Mouse (Mus musculus) hindbrain, embryonic 11.5 days (tissue): ENCODE measurements around the gene Pacrg. TPM values are rescaled to one million over a fixed set of nuclear protein-coding genes. Genes with fewer than 3 reads are reported as not detected.

Source experiments
- ATAC-seq: fragments of 200-750 bp; cut with Nextera tagmentation; 2 replicates; pipeline ENCODE4 v1.8.0; 2017; ENCODE audit warnings: mild to moderate bottlenecking, moderate TSS enrichment, moderate library complexity; ENCODE audit not compliant: low FRiP score
- DNase-seq: peaks from one replicate; pipeline ENCODE4 v3.0.0-alpha.2; 2015; ENCODE audit warnings: low spot score
- H3K27ac ChIP-seq: fragments of 300-500 bp; sonication (generic); 2 replicates; pipeline ENCODE4 v1.5.1; 2014; ENCODE audit warnings: mild to moderate bottlenecking, low read depth, low read length
- H3K27me3 ChIP-seq: fragments of 300-500 bp; sonication (generic); 2 replicates; pipeline ENCODE4 v1.6.1; 2014; ENCODE audit warnings: mild to moderate bottlenecking, low read length, moderate library complexity, mixed read lengths; ENCODE audit not compliant: control insufficient read depth, insufficient read depth
- H3K36me3 ChIP-seq: fragments of 300-500 bp; sonication (generic); 2 replicates; pipeline ENCODE4 v1.6.1; 2014; ENCODE audit warnings: mild to moderate bottlenecking, low read length, moderate library complexity, mixed read lengths; ENCODE audit not compliant: control insufficient read depth, insufficient read depth
- H3K4me1 ChIP-seq: fragments of 300-500 bp; sonication (generic); replicated peaks from 2 replicates; pipeline ENCODE4 v1.6.1; 2014; ENCODE audit warnings: low read length, mixed read lengths; ENCODE audit not compliant: control insufficient read depth, insufficient read depth
- H3K4me2 ChIP-seq: fragments of 300-500 bp; sonication (generic); replicated peaks from 2 replicates; pipeline ENCODE4 v1.6.1; 2014; ENCODE audit warnings: mild to moderate bottlenecking, low read depth, low read length
- H3K4me3 ChIP-seq: fragments of 300-500 bp; sonication (generic); 2 replicates; pipeline ENCODE4 v1.5.1; 2014; ENCODE audit warnings: low read depth, low read length
- H3K9ac ChIP-seq: fragments of 300-500 bp; sonication (generic); 2 replicates; pipeline ENCODE4 v1.6.1; 2014; ENCODE audit warnings: low read depth, low read length
- H3K9me3 ChIP-seq: fragments of 300-500 bp; sonication (generic); 2 replicates; pipeline ENCODE4 v1.6.1; 2016; ENCODE audit warnings: low read length; ENCODE audit not compliant: control insufficient read depth
- WGBS: fragments of 180-500 bp; shearing (Covaris S2); extraction: QIAGEN DNeasy Blood & Tissue Kit; methylation state at CpG from one replicate; pipeline ENCODE4 v1.1.7; 2014; 5-methylcytosine and 5-hydroxymethylcytosine counted together
- polyA plus RNA-seq: library from polyadenylated mRNA; unstranded; fragments of >200 nt; fragmentation: Nextera tagmentation; extraction: Ambion mirVana; gene quantifications from 2 replicates; pipeline ENCODE4 v1.2.1, GENCODE M21; 2014

The Pacrg gene
- polyA plus RNA-seq, 1 experiment from 2014 or later = 5.8 TPM

GRCm38 (mm10) chr17:10429406-10429805 is 410.7 kb downstream of the Pacrg start:
- Histone ChIP-seq H3K9me3 (no peaks in the 10 kb centered on the region), H3K4me1 (no peaks in the 10 kb centered on the region), H3K4me3 (no peak overlapping the region), H3K27ac (no peak overlapping the region), H3K27me3 (no peaks in the 10 kb centered on the region), H3K9ac (no peak overlapping the region), H3K4me2 (no peak overlapping the region), H3K36me3 (no peaks in the 10 kb centered on the region)
- DNase-seq (no peak), ATAC-seq (no peak)
- 85% methylated on average over 11 of the region's 11 CpGs for WGBS

GRCm38 (mm10) chr17:10425311-10425710 is 414.8 kb downstream of the Pacrg start:
- Histone ChIP-seq H3K4me3 (no peak overlapping the region), H3K9me3 (no peaks in the 10 kb centered on the region), H3K27ac (no peak overlapping the region), H3K36me3 (no peaks in the 10 kb centered on the region), H3K27me3 (no peaks in the 10 kb centered on the region), H3K4me2 (no peak overlapping the region), H3K9ac (no peak overlapping the region), H3K4me1 (no peaks in the 10 kb centered on the region)
- DNase-seq = no peak
- ATAC-seq = no peak
- WGBS = 76% methylated on average over 5 of the region's 5 CpGs

GRCm38 (mm10) chr17:10417558-10418253 is 422.4 kb downstream of the Pacrg start:
- no peak overlapping the region for H3K9ac ChIP-seq
- no peak overlapping the region for H3K4me3 ChIP-seq
- no peak overlapping the region for H3K4me2 ChIP-seq
- H3K9me3 ChIP-seq = no peaks in the 10 kb centered on the region
- DNase-seq (no peak), ATAC-seq (no peak)
- H3K4me1 ChIP-seq = no peaks in the 10 kb centered on the region
- no peak overlapping the region for H3K27ac ChIP-seq
- H3K36me3 ChIP-seq = no peaks in the 10 kb centered on the region
- H3K27me3 ChIP-seq = no peaks in the 10 kb centered on the region
- WGBS = 84% methylated on average over 7 of the region's 7 CpGs

- Histone ChIP-seq H3K9me3 (no peaks in the 10 kb centered on the region), H3K27ac (no peak overlapping the region), H3K36me3 (no peaks in the 10 kb centered on the region), H3K4me3 (no peak overlapping the region), H3K4me2 (no peak overlapping the region), H3K4me1 (no peaks in the 10 kb centered on the region), H3K27me3 (no peaks in the 10 kb centered on the region), H3K9ac (no peak overlapping the region)
- DNase-seq = no peak
- ATAC-seq = no peak
- WGBS = 82% methylated on average over 4 of the region's 4 CpGs
Measured at GRCm38 (mm10) chr17:10416995-10417394, 423.1 kb downstream of the Pacrg start.

GRCm38 (mm10) chr17:10416101-10416500 is 424.0 kb downstream of the Pacrg start:
- no peak for DNase-seq
- ATAC-seq = no peak
- WGBS = 91% methylated on average over 4 of the region's 4 CpGs

GRCm38 (mm10) chr17:10414383-10414782 is 425.7 kb downstream of the Pacrg start:
- no peak overlapping the region for H3K27ac ChIP-seq
- no peaks in the 10 kb centered on the region for H3K4me1 ChIP-seq
- H3K9ac ChIP-seq = no peak overlapping the region
- H3K4me3 ChIP-seq = no peak overlapping the region
- H3K36me3 ChIP-seq = no peaks in the 10 kb centered on the region
- DNase-seq = no peak
- 87% methylated on average over 4 of the region's 4 CpGs for WGBS
- ATAC-seq = no peak
- no peaks in the 10 kb centered on the region for H3K9me3 ChIP-seq
- no peak overlapping the region for H3K4me2 ChIP-seq
- H3K27me3 ChIP-seq = no peaks in the 10 kb centered on the region

More at GRCm38 (mm10) chr17:10416101-10416500, 424.0 kb downstream of the Pacrg start:
- H3K4me1 ChIP-seq = no peaks in the 10 kb centered on the region
- no peak overlapping the region for H3K27ac ChIP-seq
- no peak overlapping the region for H3K4me3 ChIP-seq
- no peak overlapping the region for H3K9ac ChIP-seq
- H3K4me2 ChIP-seq = no peak overlapping the region
- H3K9me3 ChIP-seq = no peaks in the 10 kb centered on the region
- no peaks in the 10 kb centered on the region for H3K27me3 ChIP-seq
- H3K36me3 ChIP-seq = no peaks in the 10 kb centered on the region

- ATAC-seq (no peak), DNase-seq (no peak)
- no peak overlapping the region for H3K4me3 ChIP-seq
- H3K4me2 ChIP-seq = no peak overlapping the region
- H3K9me3 ChIP-seq = no peaks in the 10 kb centered on the region
- H3K36me3 ChIP-seq = no peaks in the 10 kb centered on the region
- H3K27me3 ChIP-seq = no peaks in the 10 kb centered on the region
- WGBS = 91% methylated on average over 9 of the region's 9 CpGs
- no peak overlapping the region for H3K9ac ChIP-seq
- no peak overlapping the region for H3K27ac ChIP-seq
- H3K4me1 ChIP-seq = no peaks in the 10 kb centered on the region
Measured at GRCm38 (mm10) chr17:10413870-10414269, 426.2 kb downstream of the Pacrg start.

GRCm38 (mm10) chr17:10410597-10411476 is 429.3 kb downstream of the Pacrg start:
- H3K9me3 ChIP-seq = no peaks in the 10 kb centered on the region
- no peak overlapping the region for H3K27ac ChIP-seq
- ATAC-seq = no peak
- no peak overlapping the region for H3K9ac ChIP-seq
- DNase-seq = no peak
- H3K4me1 ChIP-seq = 0 out of 2 replicates have a peak, but pooled peaks cover 2% of the 10 kb centered on the region
- no peak overlapping the region for H3K4me3 ChIP-seq
- no peaks in the 10 kb centered on the region for H3K27me3 ChIP-seq
- H3K36me3 ChIP-seq = no peaks in the 10 kb centered on the region
- WGBS = 72% methylated on average over 8 of the region's 8 CpGs
- H3K4me2 ChIP-seq = no peak overlapping the region
